Mouse (Mus musculus): Measurements from ENCODE around the gene Fam208b.
"Not testable (repeated sequence)": the region's sequence is repeated elsewhere in the genome, so short reads cannot be mapped to it uniquely, and the experiment has no call there.

The Fam208b gene

GRCm38 (mm10) chr13:3563953-3564352, 47.0 kb downstream of the Fam208b start:
- no peak for DNase-seq (ENCODE audit: low spot score in 2 of 2)

GRCm38 (mm10) chr13:3563130-3563529, 47.8 kb downstream of the Fam208b start:
- DNase-seq (ENCODE audit: low spot score in 2 of 2) = no peak

GRCm38 (mm10) chr13:3547856-3548255, 63.1 kb downstream of the Fam208b start:
- DNase-seq (ENCODE audit: low spot score in 2 of 2) = no peak

- DNase-seq (ENCODE audit: low spot score in 2 of 2) = no peak
Measured at GRCm38 (mm10) chr13:3547410-3547809, 63.5 kb downstream of the Fam208b start.

GRCm38 (mm10) chr13:3544925-3545324, 66.0 kb downstream of the Fam208b start:
- DNase-seq (ENCODE audit: low spot score in 2 of 2) = no peak

- no peak for DNase-seq (ENCODE audit: low spot score in 2 of 2)
Measured at GRCm38 (mm10) chr13:3544077-3544874, 66.6 kb downstream of the Fam208b start.

- no peak for DNase-seq (ENCODE audit: low spot score in 2 of 2)
Measured at GRCm38 (mm10) chr13:3541159-3541782, 69.6 kb downstream of the Fam208b start.

- no peak for DNase-seq (ENCODE audit: low spot score in 2 of 2)
Measured at GRCm38 (mm10) chr13:3540166-3540565, 70.7 kb downstream of the Fam208b start.

GRCm38 (mm10) chr13:3538969-3539562, 71.8 kb downstream of the Fam208b start:
- DNase-seq (ENCODE audit: low spot score in 2 of 2) = no peak

- peak; percentile 57 to 63 for DNase-seq (ENCODE audit: low spot score in 2 of 2)
Measured at GRCm38 (mm10) chr13:3538223-3538968, 72.5 kb downstream of the Fam208b start.

- peak; percentile 86 to 87 for DNase-seq (ENCODE audit: low spot score in 2 of 2)
Measured at GRCm38 (mm10) chr13:3537594-3538222, 73.2 kb downstream of the Fam208b start, which contains the start of gene Gdi2. Gene Gdi2 (plus strand): TSS chr13:3538063.

GRCm38 (mm10) chr13:3534146-3534545, 76.8 kb downstream of the Fam208b start:
- no peak for DNase-seq (ENCODE audit: low spot score in 2 of 2)

GRCm38 (mm10) chr13:3532451-3532850, 78.5 kb downstream of the Fam208b start:
- DNase-seq (ENCODE audit: low spot score in 2 of 2) = no peak

- no peak for DNase-seq (ENCODE audit: low spot score in 2 of 2)
Measured at GRCm38 (mm10) chr13:3531692-3532320, 79.1 kb downstream of the Fam208b start.

- not testable (repeated sequence) for DNase-seq (ENCODE audit: low spot score in 2 of 2)
Measured at GRCm38 (mm10) chr13:3531176-3531575, 79.7 kb downstream of the Fam208b start.

GRCm38 (mm10) chr13:3530451-3530850, 80.5 kb downstream of the Fam208b start:
- DNase-seq (ENCODE audit: low spot score in 2 of 2) = no peak

- DNase-seq (ENCODE audit: low spot score in 2 of 2) = no peak
Measured at GRCm38 (mm10) chr13:3526328-3526727, 84.6 kb downstream of the Fam208b start.

GRCm38 (mm10) chr13:3525611-3526051, 85.3 kb downstream of the Fam208b start:
- no peak for DNase-seq (ENCODE audit: low spot score in 2 of 2)

- DNase-seq (ENCODE audit: low spot score in 2 of 2) = no peak
Measured at GRCm38 (mm10) chr13:3523946-3524345, 87.0 kb downstream of the Fam208b start.

GRCm38 (mm10) chr13:3523459-3523858, 87.4 kb downstream of the Fam208b start:
- DNase-seq (ENCODE audit: low spot score in 2 of 2) = no peak

GRCm38 (mm10) chr13:3519994-3520393, 90.9 kb downstream of the Fam208b start:
- not testable (repeated sequence) for DNase-seq (ENCODE audit: low spot score in 2 of 2)

All from frontal cortex, postnatal 14 days (tissue).